Mouse (Mus musculus) midbrain, embryonic 13.5 days (tissue): Measurements from ENCODE around the gene Cebpz. TPM values are rescaled to one million over a fixed set of nuclear protein-coding genes. Genes with fewer than 3 reads are reported as not detected.

Experiments
- ATAC-seq: fragments of 200-750 bp; cut with Nextera tagmentation; 2 replicates; pipeline ENCODE4 v1.8.0; 2017; ENCODE audit warnings: mild to moderate bottlenecking, moderate TSS enrichment, moderate library complexity
- H3K27ac ChIP-seq: fragments of 300-500 bp; sonication (generic); 2 replicates; pipeline ENCODE4 v1.5.1; 2015; ENCODE audit warnings: inconsistent platforms, mild to moderate bottlenecking, moderate library complexity
- H3K27me3 ChIP-seq: fragments of 300-500 bp; sonication (generic); 2 replicates; pipeline ENCODE4 v1.6.1; 2015; ENCODE audit warnings: mild to moderate bottlenecking, inconsistent platforms
- H3K36me3 ChIP-seq: fragments of 300-500 bp; sonication (generic); 2 replicates; pipeline ENCODE4 v1.6.1; 2015; ENCODE audit warnings: mild to moderate bottlenecking, inconsistent platforms
- H3K4me1 ChIP-seq: fragments of 300-500 bp; sonication (generic); replicated peaks from 2 replicates; pipeline ENCODE4 v1.6.1; 2015; ENCODE audit warnings: inconsistent platforms
- H3K4me2 ChIP-seq: fragments of 300-500 bp; sonication (generic); replicated peaks from 2 replicates; pipeline ENCODE4 v1.6.1; 2015; ENCODE audit warnings: moderate library complexity, mild to moderate bottlenecking, inconsistent platforms
- H3K4me3 ChIP-seq: fragments of 300-500 bp; sonication (generic); replicated peaks from 2 replicates; pipeline ENCODE4 v1.5.1; 2015; ENCODE audit warnings: mild to moderate bottlenecking, inconsistent platforms
- H3K9ac ChIP-seq: fragments of 300-500 bp; sonication (generic); replicated peaks from 2 replicates; pipeline ENCODE4 v1.6.1; 2015; ENCODE audit warnings: mild to moderate bottlenecking, inconsistent platforms
- H3K9me3 ChIP-seq: fragments of 300-500 bp; sonication (generic); 2 replicates; pipeline ENCODE4 v1.6.1; 2016; ENCODE audit warnings: mild to moderate bottlenecking, inconsistent platforms
- WGBS: fragments of 180-500 bp; shearing (Covaris S2); methylation state at CpG from one replicate; pipeline ENCODE4 v1.1.7; 2015; 5-methylcytosine and 5-hydroxymethylcytosine counted together
- polyA plus RNA-seq: library from polyadenylated mRNA; unstranded; fragments of >200 nt; fragmentation: Nextera tagmentation; extraction: Ambion mirVana; gene quantifications from 2 replicates; pipeline ENCODE4 v1.2.1, GENCODE M21; 2015

The Cebpz gene
- polyA plus RNA-seq, 1 experiment from 2014 or later: 58.6 TPM

DNA sequence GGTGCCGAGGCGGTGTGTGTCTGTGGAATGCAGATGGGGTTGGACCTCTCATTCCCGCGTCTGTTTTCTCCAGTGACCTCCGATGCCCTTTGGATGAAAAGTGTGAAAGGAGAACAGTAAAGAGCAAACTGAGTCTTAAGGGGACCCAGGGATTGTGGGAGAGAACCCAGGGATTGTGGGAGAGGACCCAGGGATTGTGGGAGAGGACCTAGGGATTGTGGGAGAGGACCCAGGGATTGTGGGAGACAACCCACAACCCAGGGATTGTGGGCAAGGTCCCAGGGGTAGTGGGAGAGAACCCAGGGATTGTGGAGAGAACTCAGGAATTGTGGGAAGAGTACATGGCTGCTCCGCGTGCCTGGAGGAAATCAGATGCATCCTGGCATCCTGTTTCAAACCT is 41.9 kb downstream of the Cebpz start:
- Histone ChIP-seq H3K9me3 (no peaks in the 10 kb centered on the region), H3K36me3 (no peaks in the 10 kb centered on the region), H3K4me3 (no peak overlapping the region), H3K27me3 (no peaks in the 10 kb centered on the region), H3K9ac (no peak overlapping the region), H3K4me1 (0 out of 2 replicates have a peak, but pooled peaks cover 5% of the 10 kb centered on the region), H3K4me2 (no peak overlapping the region), H3K27ac (no peak overlapping the region)
- no peak for ATAC-seq
- WGBS: 89% methylated on average over 7 of the region's 7 CpGs

DNA sequence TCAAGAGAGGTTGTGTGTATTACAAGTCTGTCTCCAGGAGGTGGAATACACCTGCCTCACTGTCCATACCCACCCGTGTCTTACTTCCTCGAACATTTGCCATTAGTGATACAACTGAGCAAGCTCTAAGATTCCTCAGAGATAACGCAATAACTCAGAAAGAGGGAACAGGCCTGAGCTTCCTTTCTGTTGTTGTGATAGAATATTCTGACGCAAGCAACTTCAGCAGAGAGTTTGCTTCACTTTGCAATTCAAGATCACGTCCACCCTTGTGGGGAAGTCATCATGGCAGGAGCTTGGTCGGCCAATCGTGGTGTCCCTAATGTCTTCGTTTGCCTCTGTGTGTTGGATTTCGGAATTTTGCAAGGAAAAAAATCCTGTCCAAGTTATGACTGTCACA is 45.8 kb downstream of the Cebpz start:
- no peaks in the 10 kb centered on the region for H3K27me3 ChIP-seq
- no peak for ATAC-seq
- 0 out of 2 replicates have a peak, but pooled peaks cover 5% of the 10 kb centered on the region for H3K4me1 ChIP-seq
- H3K4me3 ChIP-seq: no peak overlapping the region
- H3K9ac ChIP-seq: no peak overlapping the region
- no peaks in the 10 kb centered on the region for H3K36me3 ChIP-seq
- H3K4me2 ChIP-seq: no peak overlapping the region
- H3K9me3 ChIP-seq: no peaks in the 10 kb centered on the region
- no peak overlapping the region for H3K27ac ChIP-seq
- 89% methylated on average over 9 of the region's 9 CpGs for WGBS

DNA sequence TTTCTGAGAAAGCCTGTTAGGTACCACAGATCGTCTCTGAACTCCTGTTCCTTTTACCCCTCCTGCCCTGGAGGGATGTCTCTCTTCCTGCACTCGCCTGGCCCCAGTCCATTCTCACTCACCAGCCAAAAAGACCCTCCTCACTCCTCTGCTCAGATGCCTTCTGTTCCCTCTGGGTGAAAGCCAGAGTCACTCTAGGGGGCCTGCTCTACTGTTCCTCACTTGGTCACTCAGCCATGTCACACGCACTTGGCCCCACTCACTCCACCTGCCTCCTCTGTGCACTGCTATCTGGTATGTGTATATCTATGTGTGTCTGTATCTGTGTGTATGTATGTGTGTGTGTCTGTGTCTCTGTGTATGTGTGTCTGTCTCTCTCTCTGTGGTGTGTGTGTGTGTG is 47.7 kb downstream of the Cebpz start:
- no peaks in the 10 kb centered on the region for H3K4me1 ChIP-seq
- H3K36me3 ChIP-seq: no peaks in the 10 kb centered on the region
- H3K4me2 ChIP-seq: no peak overlapping the region
- no peak overlapping the region for H3K4me3 ChIP-seq
- H3K9me3 ChIP-seq: no peaks in the 10 kb centered on the region
- H3K27ac ChIP-seq: no peak overlapping the region
- ATAC-seq: no peak
- WGBS: 66% methylated on average over 3 of the region's 3 CpGs
- no peaks in the 10 kb centered on the region for H3K27me3 ChIP-seq
- H3K9ac ChIP-seq: no peak overlapping the region

DNA sequence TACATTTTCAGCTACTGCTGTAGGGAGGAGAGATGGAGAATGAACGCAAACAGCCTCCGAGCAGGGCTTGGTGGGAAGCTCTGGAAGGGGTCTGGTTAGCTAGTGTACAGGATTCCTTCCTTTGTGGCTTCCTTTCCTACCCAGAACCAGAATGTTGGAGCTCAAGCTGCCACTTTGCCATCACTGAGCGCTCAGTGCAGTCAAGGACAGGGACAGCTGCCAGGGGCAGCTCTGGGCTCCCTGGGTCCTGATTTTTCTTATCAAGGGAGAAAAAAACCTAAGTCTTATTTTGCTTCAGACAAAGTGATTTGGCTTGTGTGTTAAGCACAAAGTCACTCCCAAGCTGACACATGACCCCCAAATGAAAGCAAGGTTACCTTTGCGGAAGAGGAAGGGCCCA is 48.3 kb downstream of the Cebpz start:
- Histone ChIP-seq H3K4me2 (no peak overlapping the region), H3K9ac (no peak overlapping the region), H3K9me3 (no peaks in the 10 kb centered on the region), H3K4me1 (no peaks in the 10 kb centered on the region), H3K4me3 (no peak overlapping the region), H3K27ac (no peak overlapping the region), H3K27me3 (no peaks in the 10 kb centered on the region), H3K36me3 (no peaks in the 10 kb centered on the region)
- WGBS: 87% methylated on average over 4 of the region's 4 CpGs
- no peak for ATAC-seq

DNA sequence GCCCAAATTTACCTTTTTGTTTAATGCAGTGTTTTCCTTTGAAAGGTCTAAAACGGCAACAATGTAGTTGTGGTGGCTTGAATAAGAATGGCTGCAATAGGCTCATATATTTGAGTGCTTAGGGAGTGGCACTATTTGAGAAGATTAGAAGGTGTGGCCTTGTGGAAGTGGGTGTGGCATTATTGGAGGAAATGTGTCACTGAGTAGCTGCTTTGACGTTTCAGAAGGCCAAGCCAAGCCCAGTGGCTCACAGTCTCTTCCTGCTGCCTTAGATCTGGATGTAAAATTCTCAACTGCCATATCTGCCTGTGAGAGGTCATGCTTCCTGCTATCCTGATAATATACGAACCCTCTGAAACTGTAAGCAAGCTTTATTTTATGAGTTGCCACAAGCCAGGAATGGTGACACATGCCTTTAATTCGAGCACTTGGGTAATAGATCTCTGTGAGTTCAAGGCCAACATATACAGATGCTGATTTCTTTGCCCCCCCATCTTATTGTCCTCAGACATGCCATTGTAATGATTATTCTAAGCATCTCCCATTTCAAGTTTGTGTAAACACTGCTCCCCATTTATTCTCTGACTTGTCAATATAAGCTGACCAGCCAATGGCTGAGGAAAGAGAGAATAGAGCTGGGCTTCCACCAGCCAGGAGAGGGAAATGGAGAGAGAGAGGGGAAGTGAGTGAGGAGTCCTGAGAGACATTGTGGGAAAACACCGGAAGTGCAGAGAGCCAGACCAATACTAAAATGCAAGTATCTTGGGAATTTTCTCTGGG is 51.4 kb downstream of the Cebpz start:
- Histone ChIP-seq H3K4me1 (peaks cover 14% of the 10 kb centered on the region), H3K27me3 (no peaks in the 10 kb centered on the region), H3K36me3 (no peaks in the 10 kb centered on the region), H3K4me3 (no peak overlapping the region), H3K9me3 (no peaks in the 10 kb centered on the region), H3K4me2 (no peak overlapping the region), H3K27ac (no peak overlapping the region), H3K9ac (no peak overlapping the region)
- ATAC-seq: no peak
- WGBS: 87% methylated on average over 5 of the region's 5 CpGs

DNA sequence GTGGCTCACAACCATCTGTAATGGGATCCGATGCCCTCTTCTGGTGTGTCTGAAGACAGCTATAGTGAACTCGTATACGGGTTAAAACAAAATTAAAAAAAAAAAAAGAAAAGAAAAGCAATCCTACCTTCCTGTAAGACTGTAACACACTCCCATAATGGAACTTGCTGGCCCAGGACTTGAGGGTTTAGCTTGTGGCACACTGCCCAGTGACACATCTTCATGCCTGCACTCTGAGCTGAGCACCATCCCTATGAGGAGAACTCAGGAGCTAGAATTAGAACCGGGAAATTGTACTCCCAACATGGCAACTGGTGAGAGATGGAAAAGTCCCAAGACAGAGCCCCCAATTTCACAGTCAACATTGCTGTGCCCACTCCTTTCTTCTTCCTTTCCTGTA is 53.6 kb downstream of the Cebpz start:
- Histone ChIP-seq H3K27ac (no peak overlapping the region), H3K4me2 (no peak overlapping the region), H3K9me3 (no peaks in the 10 kb centered on the region), H3K9ac (no peak overlapping the region), H3K36me3 (no peaks in the 10 kb centered on the region), H3K27me3 (no peaks in the 10 kb centered on the region), H3K4me1 (peaks cover 14% of the 10 kb centered on the region), H3K4me3 (no peak overlapping the region)
- WGBS: 90% methylated on average over 4 of the region's 4 CpGs
- no peak for ATAC-seq

DNA sequence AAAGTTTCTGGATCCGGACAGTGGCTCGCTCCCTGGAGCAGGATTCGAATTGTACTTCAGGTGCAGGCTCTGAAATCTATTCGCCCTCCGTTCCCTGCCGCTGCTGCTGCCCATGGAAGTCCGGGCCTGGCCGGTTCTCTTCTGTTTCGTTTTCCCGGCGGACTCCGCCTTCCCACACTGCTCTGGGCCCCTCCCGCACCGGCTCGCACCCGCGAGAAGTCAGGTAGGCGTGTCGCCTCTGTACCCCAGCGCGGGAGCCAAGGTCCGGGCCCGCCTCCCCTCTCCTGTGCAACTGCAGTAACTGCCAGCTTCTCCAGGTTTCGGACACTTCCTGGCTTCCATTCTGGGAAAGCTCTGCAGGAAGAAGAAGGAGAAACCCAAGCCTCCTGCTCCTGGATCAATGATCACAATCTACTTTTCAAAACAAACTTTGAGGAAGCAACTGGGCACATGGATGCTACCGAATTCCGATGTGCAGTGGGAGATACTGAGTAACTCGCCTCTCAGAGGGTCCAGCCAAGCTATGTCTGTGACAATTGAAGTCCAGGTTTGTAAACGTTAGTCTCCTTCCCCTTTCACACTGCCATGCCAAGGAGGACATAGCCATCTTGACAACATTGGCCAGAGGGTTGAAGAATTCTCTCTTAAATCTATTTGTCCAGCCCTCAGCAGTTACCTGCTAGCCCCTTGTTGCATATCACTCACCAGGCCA is 54.3 kb downstream of the Cebpz start, which contains the start of gene Eif2ak2:
Gene Eif2ak2, minus strand, starts transcription at position 173 of the 712 bp plus-strand sequence.
- Histone ChIP-seq H3K27me3 (no peaks in the 10 kb centered on the region), H3K36me3 (no peaks in the 10 kb centered on the region), H3K4me1 (peaks cover 14% of the 10 kb centered on the region), H3K9ac (peak within 1 kb of the TSS; percentile 64), H3K9me3 (no peaks in the 10 kb centered on the region), H3K27ac (no peak within 1 kb of the TSS), H3K4me2 (peak within 1 kb of the TSS; percentile 82), H3K4me3 (peak within 1 kb of the TSS; percentile 44)
- peak; percentile 91 for ATAC-seq
- WGBS: 3% methylated on average over 28 of the region's 28 CpGs

DNA sequence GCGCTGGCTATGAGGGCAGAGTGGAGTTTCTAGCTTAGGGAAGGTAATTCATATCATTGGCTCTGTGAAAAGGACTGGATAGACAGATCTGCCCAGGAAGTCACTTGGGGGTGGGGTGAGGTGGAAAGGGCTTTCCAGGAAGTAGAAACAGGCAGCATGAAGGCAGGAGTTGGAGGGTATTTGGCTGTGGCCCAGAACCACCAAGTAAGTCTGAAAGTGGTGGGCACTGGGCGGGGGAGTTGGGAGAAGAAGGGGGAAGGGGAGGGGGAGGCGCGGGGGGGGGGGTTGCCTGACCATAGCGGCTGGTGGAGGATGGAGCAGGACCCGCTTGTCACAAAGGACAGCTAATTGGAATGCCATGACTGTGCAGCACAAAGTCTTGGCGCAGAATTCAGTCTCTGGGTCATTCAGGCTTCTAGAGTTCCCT is 55.0 kb downstream of the Cebpz start:
- H3K27ac ChIP-seq: no peak overlapping the region
- peaks cover 14% of the 10 kb centered on the region for H3K4me1 ChIP-seq
- H3K4me3 ChIP-seq: peak overlapping the region; percentile 44
- peak overlapping the region; percentile 64 for H3K9ac ChIP-seq
- peak; percentile 77 for ATAC-seq
- no peaks in the 10 kb centered on the region for H3K27me3 ChIP-seq
- peak overlapping the region; percentile 82 for H3K4me2 ChIP-seq
- WGBS: 7% methylated on average over 6 of the region's 7 CpGs
- H3K9me3 ChIP-seq: no peaks in the 10 kb centered on the region
- H3K36me3 ChIP-seq: no peaks in the 10 kb centered on the region

DNA sequence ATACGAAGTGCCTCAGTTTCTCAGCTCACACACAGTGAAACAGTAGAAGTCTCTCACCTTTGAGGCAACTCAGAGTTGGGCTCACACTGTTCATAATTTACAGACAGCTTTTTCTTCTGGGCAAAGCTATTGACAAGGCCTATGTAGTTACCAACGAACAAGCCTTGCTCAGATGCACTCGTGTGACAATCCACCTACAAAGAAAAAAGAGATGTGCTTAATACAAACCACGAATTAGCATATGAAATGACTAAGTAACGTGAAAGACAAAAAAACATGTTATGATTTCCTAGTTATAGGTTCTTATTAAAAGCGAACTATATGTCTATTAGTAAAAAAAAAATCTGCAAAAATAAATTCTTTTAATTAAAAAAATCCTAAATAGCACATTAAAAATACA is 63.0 kb downstream of the Cebpz start:
- Histone ChIP-seq H3K4me3 (no peak overlapping the region), H3K9ac (no peak overlapping the region), H3K4me2 (no peak overlapping the region), H3K27ac (no peak overlapping the region), H3K4me1 (no peaks in the 10 kb centered on the region), H3K9me3 (no peaks in the 10 kb centered on the region), H3K36me3 (no peaks in the 10 kb centered on the region), H3K27me3 (no peaks in the 10 kb centered on the region)
- no peak for ATAC-seq
- WGBS: 87% methylated on average over 6 of the region's 6 CpGs

Other genes with a start within 250 kb of the Cebpz start
- gene Strn, start 199.9 kb downstream of the Cebpz start, polyA plus RNA-seq: 5.0 and 5.2 TPM in 2 replicates
- gene Heatr5b, start 101.7 kb downstream of the Cebpz start, polyA plus RNA-seq: 21.7 and 22.6 TPM in 2 replicates
- 45.9 and 53.5 TPM in 2 replicates for gene Gpatch11, start 101.5 kb downstream of the Cebpz start, polyA plus RNA-seq
- 3.0 and 3.4 TPM in 2 replicates for gene Eif2ak2, start 54.5 kb downstream of the Cebpz start, polyA plus RNA-seq
- gene Sult6b1, start 30.1 kb downstream of the Cebpz start, polyA plus RNA-seq: 0.28 TPM in 1 of 2 replicates, not detected in the other
- gene Cebpzos, start 20.6 kb downstream of the Cebpz start, polyA plus RNA-seq: 123 and 128 TPM in 2 replicates
- gene Ndufaf7, start 70 bp upstream of the Cebpz start, polyA plus RNA-seq: 52.6 and 61.6 TPM in 2 replicates
- 20.8 and 21.0 TPM in 2 replicates for gene Prkd3, start 83.8 kb upstream of the Cebpz start, polyA plus RNA-seq
- 11.7 and 12.6 TPM in 2 replicates for gene Qpct, start 114.8 kb upstream of the Cebpz start, polyA plus RNA-seq